Mouse (Mus musculus) mesoderm, embryonic 11.5 days (tissue): Measurements from ENCODE around the gene Cbfa2t2.

Experiments
- DNase-seq: peaks from one replicate; pipeline ENCODE4 v3.0.0-alpha.2; 2012; ENCODE audit warnings: low read depth, low spot score

The Cbfa2t2 gene

GRCm38 (mm10) chr2:154568329-154569070, 132.2 kb downstream of the Cbfa2t2 start:
- peak; percentile 63 for DNase-seq

GRCm38 (mm10) chr2:154569071-154569748, 132.9 kb downstream of the Cbfa2t2 start:
- peak; percentile 71 for DNase-seq

- DNase-seq: peak; percentile 97
Observed at GRCm38 (mm10) chr2:154569836-154570286, 133.6 kb downstream of the Cbfa2t2 start, which contains the start of gene E2f1. Gene E2f1 (minus strand): TSS chr2:154569892.

GRCm38 (mm10) chr2:154570666-154571065, 134.4 kb downstream of the Cbfa2t2 start:
- no peak for DNase-seq

GRCm38 (mm10) chr2:154571266-154571665, 135.0 kb downstream of the Cbfa2t2 start:
- no peak for DNase-seq

- DNase-seq: no peak
Observed at GRCm38 (mm10) chr2:154571976-154572375, 135.7 kb downstream of the Cbfa2t2 start.

GRCm38 (mm10) chr2:154572996-154573395, 136.7 kb downstream of the Cbfa2t2 start:
- DNase-seq: no peak

- no peak for DNase-seq
Observed at GRCm38 (mm10) chr2:154574271-154574670, 138.0 kb downstream of the Cbfa2t2 start.

- peak; percentile 79 for DNase-seq
Observed at GRCm38 (mm10) chr2:154576876-154577743, 140.8 kb downstream of the Cbfa2t2 start.

- DNase-seq: no peak
Observed at GRCm38 (mm10) chr2:154577744-154578067, 141.4 kb downstream of the Cbfa2t2 start.

GRCm38 (mm10) chr2:154580586-154580985, 144.3 kb downstream of the Cbfa2t2 start:
- DNase-seq: no peak

- DNase-seq: no peak
Observed at GRCm38 (mm10) chr2:154581421-154581820, 145.1 kb downstream of the Cbfa2t2 start.

- no peak for DNase-seq
Observed at GRCm38 (mm10) chr2:154583906-154584872, 147.9 kb downstream of the Cbfa2t2 start.

GRCm38 (mm10) chr2:154584931-154585601, 148.8 kb downstream of the Cbfa2t2 start:
- no peak for DNase-seq

- DNase-seq: peak; percentile 51
Observed at GRCm38 (mm10) chr2:154586405-154586804, 150.1 kb downstream of the Cbfa2t2 start.
